Mouse (Mus musculus) spleen, postnatal 36 days (tissue): ENCODE results near the gene Ubac1.

ENCODE experiments used
- DNase-seq, 2 experiments: peaks; one replicate each; pipeline ENCODE4 v3.0.0; 2022; ENCODE audit warnings: low spot score in 2 of 2, mixed read lengths in 1 of 2

Gene Ubac1

GRCm38 (mm10) chr2:25975141-25975770, 46.3 kb downstream of the Ubac1 start:
- DNase-seq, result no peak

- DNase-seq, result no peak
Observed at GRCm38 (mm10) chr2:25970426-25970825, 51.1 kb downstream of the Ubac1 start.

GRCm38 (mm10) chr2:25969319-25969718, 52.2 kb downstream of the Ubac1 start:
- no peak for DNase-seq

- no peak for DNase-seq
Observed at GRCm38 (mm10) chr2:25949291-25949690, 72.3 kb downstream of the Ubac1 start.
